Mouse (Mus musculus) embryonic facial prominence, embryonic 14.5 days (tissue): ENCODE data around the gene Med16. TPM values are rescaled to one million over a fixed set of nuclear protein-coding genes. Genes with fewer than 3 reads are reported as not detected.
"Not testable (repeated sequence)": the region's sequence is repeated elsewhere in the genome, so short reads cannot be mapped to it uniquely, and the experiment has no call there.

Experiments
- ATAC-seq: fragments of 200-750 bp; cut with Nextera tagmentation; 2 replicates; pipeline ENCODE4 v1.8.0; 2017; ENCODE audit warnings: low read depth, moderate number of reproducible peaks, moderate TSS enrichment
- DNase-seq: peaks from one replicate; pipeline ENCODE4 v3.0.0-alpha.2; 2015; ENCODE audit warnings: low spot score
- H3K27ac ChIP-seq: fragments of 300-500 bp; sonication (generic); replicated peaks from 2 replicates; pipeline ENCODE4 v1.5.1; 2014; ENCODE audit warnings: low read depth, mild to moderate bottlenecking, low read length, moderate library complexity
- H3K27me3 ChIP-seq: fragments of 300-500 bp; sonication (generic); replicated peaks from 2 replicates; pipeline ENCODE4 v1.6.1; 2014; ENCODE audit warnings: low read length; ENCODE audit not compliant: control insufficient read depth, insufficient read depth
- H3K36me3 ChIP-seq: fragments of 300-500 bp; sonication (generic); 2 replicates; pipeline ENCODE4 v1.6.1; 2014; ENCODE audit warnings: low read length, mixed read lengths; ENCODE audit not compliant: control insufficient read depth, insufficient read depth
- H3K4me1 ChIP-seq: fragments of 300-500 bp; sonication (generic); 2 replicates; pipeline ENCODE4 v1.6.1; 2014; ENCODE audit warnings: antibody characterized with exemption, low read length; ENCODE audit not compliant: control insufficient read depth, insufficient read depth
- H3K4me2 ChIP-seq: fragments of 300-500 bp; sonication (generic); 2 replicates; pipeline ENCODE4 v1.6.1; 2014; ENCODE audit warnings: low read depth, mild to moderate bottlenecking, low read length, moderate library complexity, mixed read lengths
- H3K4me3 ChIP-seq: fragments of 300-500 bp; sonication (generic); 2 replicates; pipeline ENCODE4 v1.5.1; 2014; ENCODE audit warnings: low read depth, mild to moderate bottlenecking, low read length
- H3K9ac ChIP-seq: fragments of 300-500 bp; sonication (generic); 2 replicates; pipeline ENCODE4 v1.6.1; 2014; ENCODE audit warnings: low read depth, mild to moderate bottlenecking, low read length, moderate library complexity, mixed read lengths
- H3K9me3 ChIP-seq: fragments of 300-500 bp; sonication (generic); 2 replicates; pipeline ENCODE4 v1.6.1; 2016; ENCODE audit warnings: low read length; ENCODE audit not compliant: control insufficient read depth
- WGBS: fragments of 180-500 bp; shearing (Covaris S2); extraction: QIAGEN DNeasy Blood & Tissue Kit; methylation state at CpG from one replicate; pipeline ENCODE4 v1.1.7; 2014; 5-methylcytosine and 5-hydroxymethylcytosine counted together
- polyA plus RNA-seq: library from polyadenylated mRNA; unstranded; fragments of >200 nt; fragmentation: Nextera tagmentation; extraction: Ambion mirVana; gene quantifications from 2 replicates; pipeline ENCODE4 v1.2.1, GENCODE M21; 2014

Med16 gene
- polyA plus RNA-seq, 1 experiment from 2014 or later, result 33.7 TPM

DNA sequence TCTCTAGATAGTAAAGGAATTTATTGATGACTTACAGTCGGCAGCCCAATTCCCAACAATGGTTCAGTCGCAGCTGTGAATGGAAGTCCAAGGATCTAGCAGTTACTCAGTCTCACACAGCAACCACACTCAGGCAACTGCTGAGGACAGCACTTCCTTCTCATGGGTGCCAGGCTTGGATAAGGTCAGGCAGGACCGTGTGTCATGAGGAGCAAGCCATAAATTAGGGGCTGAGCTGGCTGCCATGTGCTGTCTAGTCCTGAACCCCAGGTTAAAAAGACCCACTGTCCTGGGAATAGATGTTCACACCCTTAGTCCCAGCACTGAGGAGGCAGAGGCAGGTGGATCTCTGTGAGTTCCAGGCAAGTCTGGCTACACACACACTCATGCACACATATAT lies 23.8 kb downstream of the Med16 start:
- H3K4me3 ChIP-seq, H3K4me2 ChIP-seq, ATAC-seq, DNase-seq, H3K27me3 ChIP-seq, H3K27ac ChIP-seq, H3K9me3 ChIP-seq, H3K36me3 ChIP-seq, H3K9ac ChIP-seq: not testable (repeated sequence)
- WGBS, result 77% methylated on average over 3 of the region's 3 CpGs
- H3K4me1 ChIP-seq, result peaks cover 12% of the 10 kb centered on the region

DNA sequence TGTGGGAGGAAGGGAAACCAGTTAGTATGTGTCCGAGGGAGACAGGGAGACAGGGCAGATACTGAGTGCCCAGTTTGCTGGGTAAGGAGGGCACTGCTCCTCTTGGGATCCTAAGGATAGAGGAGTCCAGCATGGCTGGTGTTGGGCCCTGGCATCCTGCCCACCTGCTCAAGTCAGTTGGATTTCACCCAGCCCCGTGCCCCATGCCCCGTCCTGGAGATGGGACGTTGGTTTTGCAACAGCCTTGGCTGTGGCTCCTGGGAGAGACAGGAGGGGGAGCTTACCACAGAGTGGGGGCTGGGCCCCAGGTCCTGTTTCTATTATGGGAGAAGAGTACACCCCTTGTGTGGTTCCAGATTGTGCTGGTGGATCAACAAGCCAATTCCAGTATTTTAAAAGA lies 24.3 kb downstream of the Med16 start:
- no peaks in the 10 kb centered on the region for H3K36me3 ChIP-seq
- no peak overlapping the region for H3K4me3 ChIP-seq
- no peak overlapping the region for H3K9ac ChIP-seq
- ATAC-seq, result no peak
- H3K4me1 ChIP-seq, result peaks cover 12% of the 10 kb centered on the region
- no peaks in the 10 kb centered on the region for H3K27me3 ChIP-seq
- WGBS, result 75% methylated on average over 4 of the region's 4 CpGs
- no peak overlapping the region for H3K27ac ChIP-seq
- H3K4me2 ChIP-seq, result no peak overlapping the region
- no peak for DNase-seq
- H3K9me3 ChIP-seq, result no peaks in the 10 kb centered on the region

DNA sequence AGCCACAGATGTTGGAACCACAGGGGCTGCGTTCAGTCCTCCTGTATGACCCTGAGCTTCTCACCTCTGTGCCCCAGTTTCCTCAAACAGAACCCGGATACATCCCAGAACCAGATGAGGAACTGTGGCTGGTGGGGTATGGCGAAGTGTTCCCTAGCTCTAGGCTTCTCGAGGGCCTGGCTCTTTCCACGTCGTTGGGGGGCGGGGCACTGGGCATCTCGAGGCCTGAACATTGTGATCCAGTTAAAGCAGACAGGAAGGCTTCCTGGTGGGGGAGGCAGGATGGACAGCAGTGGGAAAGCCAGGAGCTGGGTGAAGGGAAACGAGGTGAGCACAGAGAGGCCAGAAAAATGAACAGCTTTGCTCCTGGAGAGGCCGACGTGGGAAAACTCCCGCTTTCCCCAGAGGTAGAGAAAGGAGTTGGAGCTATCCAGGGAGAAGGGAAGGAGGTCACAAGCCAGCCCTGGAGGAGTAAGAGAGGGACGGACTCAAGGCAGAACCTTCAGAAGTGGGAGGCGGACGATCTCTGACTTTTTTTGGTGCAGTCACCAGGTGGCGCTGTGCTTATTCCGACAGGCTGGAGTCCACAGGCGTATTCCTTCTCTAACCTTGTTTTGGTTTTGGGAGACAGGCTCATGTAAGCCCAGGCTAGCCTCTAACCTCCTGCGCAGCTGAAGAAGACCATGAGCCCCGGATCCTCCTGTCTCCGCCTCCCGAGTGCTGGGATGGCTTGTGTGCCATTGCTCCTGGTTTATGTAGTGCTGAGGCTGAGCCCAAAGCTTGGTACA lies 25.2 kb downstream of the Med16 start:
- peak overlapping the region; percentile 7; the same call in 1 of the 2 replicates for H3K4me2 ChIP-seq
- peak; percentile 34; the same call in 1 of the 2 replicates for ATAC-seq
- no peak overlapping the region for H3K4me3 ChIP-seq

DNA sequence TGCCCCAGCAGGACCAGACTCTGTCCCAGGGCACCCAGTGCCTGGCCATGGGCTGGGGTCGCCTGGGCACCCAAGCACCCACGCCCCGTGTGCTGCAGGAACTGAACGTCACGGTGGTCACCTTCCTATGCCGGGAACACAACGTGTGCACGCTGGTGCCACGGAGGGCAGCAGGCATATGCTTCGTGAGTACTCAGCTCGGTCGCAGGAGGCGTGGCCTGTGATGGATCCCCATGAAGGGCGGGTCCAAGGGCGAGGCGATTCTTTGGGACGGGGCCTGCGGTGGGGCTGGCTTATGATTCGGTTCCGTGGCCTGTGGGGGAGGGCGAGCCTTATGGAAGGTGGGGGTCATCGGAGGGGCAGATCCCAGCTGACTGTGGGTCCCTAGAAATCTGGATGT lies 26.7 kb downstream of the Med16 start:
- Histone ChIP-seq H3K4me1 (peaks cover 12% of the 10 kb centered on the region), H3K9me3 (no peaks in the 10 kb centered on the region), H3K9ac (peak overlapping the region; percentile 46; the same call in 1 of the 2 replicates), H3K36me3 (no peaks in the 10 kb centered on the region), H3K4me3 (peak overlapping the region; percentile 19), H3K27me3 (no peaks in the 10 kb centered on the region), H3K4me2 (peak overlapping the region; percentile 48), H3K27ac (no peak overlapping the region)
- ATAC-seq (no peak), DNase-seq (no peak)
- WGBS, result 10% methylated on average over 22 of the region's 22 CpGs

More for the DNA sequence above, 25.2 kb downstream of the Med16 start:
- H3K27me3 ChIP-seq, result no peaks in the 10 kb centered on the region
- H3K4me1 ChIP-seq, result peaks cover 12% of the 10 kb centered on the region
- H3K9ac ChIP-seq, result peak overlapping the region; percentile 2; the same call in 1 of the 2 replicates
- no peaks in the 10 kb centered on the region for H3K9me3 ChIP-seq
- peak; percentile 87 for DNase-seq
- no peaks in the 10 kb centered on the region for H3K36me3 ChIP-seq
- no peak overlapping the region for H3K27ac ChIP-seq
- 15% methylated on average over 22 of the region's 22 CpGs for whole genome bisulfite sequencing

DNA sequence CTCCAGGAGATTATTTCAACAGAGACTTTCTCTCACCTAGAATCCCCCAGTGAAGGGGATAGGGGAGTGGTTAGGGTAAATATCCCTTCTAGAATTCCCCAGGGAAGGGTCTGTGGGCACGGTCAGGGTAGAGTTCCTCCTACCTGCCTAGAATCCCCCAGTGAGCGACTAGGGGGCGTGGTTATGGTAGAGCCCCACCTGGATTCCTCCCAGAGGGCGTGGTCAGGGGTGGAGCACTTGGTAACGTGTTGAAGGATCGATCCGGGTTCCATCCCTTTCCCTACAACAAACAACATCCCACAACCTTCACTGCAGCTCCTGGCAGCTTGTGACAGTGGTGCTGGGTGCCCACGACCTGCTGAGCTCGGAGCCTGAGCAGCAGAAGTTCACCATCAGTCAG lies 28.0 kb downstream of the Med16 start:
- H3K27ac ChIP-seq, result no peak overlapping the region
- peak; percentile 19; the same call in 1 of the 2 replicates for ATAC-seq
- no peaks in the 10 kb centered on the region for H3K36me3 ChIP-seq
- 12% methylated on average over 9 of the region's 9 CpGs for WGBS
- no peak overlapping the region for H3K4me3 ChIP-seq
- DNase-seq, result peak; percentile 55
- H3K9me3 ChIP-seq, result no peaks in the 10 kb centered on the region
- peak overlapping the region; percentile 12; the same call in 1 of the 2 replicates for H3K4me2 ChIP-seq
- H3K9ac ChIP-seq, result no peak overlapping the region
- H3K27me3 ChIP-seq, result no peaks in the 10 kb centered on the region
- peaks cover 12% of the 10 kb centered on the region for H3K4me1 ChIP-seq

DNA sequence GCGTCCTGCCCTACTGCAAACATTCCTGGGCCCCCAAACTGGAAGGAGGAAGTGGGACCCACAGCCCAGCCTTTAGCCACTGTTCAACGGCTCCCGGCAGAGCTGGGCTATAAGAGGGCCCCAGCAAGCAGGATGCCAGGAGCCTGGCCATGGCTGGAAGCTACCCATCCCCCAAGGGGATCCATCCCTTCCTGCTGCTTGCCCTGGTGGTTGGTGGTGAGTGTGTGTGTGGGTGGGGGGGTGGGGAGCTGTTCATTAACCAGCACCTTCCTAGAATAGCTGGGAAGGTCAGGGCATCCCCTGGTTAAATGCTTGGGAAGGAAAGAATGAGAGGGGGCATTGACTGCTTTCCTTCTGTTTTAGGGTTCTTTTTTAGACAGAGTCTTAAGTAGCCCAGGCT lies 29.2 kb downstream of the Med16 start:
- Histone ChIP-seq H3K4me3 (no peak overlapping the region), H3K27ac (no peak overlapping the region), H3K4me1 (peaks cover 17% of the 10 kb centered on the region), H3K9me3 (no peaks in the 10 kb centered on the region), H3K9ac (no peak overlapping the region), H3K27me3 (no peaks in the 10 kb centered on the region), H3K4me2 (no peak overlapping the region), H3K36me3 (no peaks in the 10 kb centered on the region)
- ATAC-seq (no peak), DNase-seq (no peak)
- 60% methylated on average over 1 of the region's 3 CpGs for WGBS

DNA sequence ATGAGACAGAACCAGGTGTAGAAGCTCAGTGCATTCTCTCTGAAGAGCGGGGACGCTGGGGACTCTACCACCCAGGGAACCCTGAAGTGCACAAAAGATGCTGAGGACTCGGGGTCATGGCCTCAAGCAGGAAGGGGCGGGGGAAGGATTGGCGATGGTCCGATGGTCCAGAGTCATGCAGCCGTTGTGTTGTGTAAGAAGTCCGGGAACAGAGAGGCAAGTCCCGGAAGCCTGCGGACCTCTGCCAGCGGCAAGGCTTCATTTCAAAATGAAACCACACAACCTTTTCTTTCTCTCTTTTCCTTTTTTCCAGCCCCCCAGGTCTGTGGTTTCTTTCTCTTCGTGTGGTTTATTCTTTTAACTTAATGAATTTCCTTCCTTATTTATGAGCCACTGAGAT lies 31.0 kb downstream of the Med16 start:
- H3K36me3 ChIP-seq, result no peaks in the 10 kb centered on the region
- no peak overlapping the region for H3K4me2 ChIP-seq
- peaks cover 25% of the 10 kb centered on the region for H3K4me1 ChIP-seq
- H3K9ac ChIP-seq, result no peak overlapping the region
- H3K4me3 ChIP-seq, result no peak overlapping the region
- H3K27ac ChIP-seq, result no peak overlapping the region
- no peaks in the 10 kb centered on the region for H3K27me3 ChIP-seq
- no peaks in the 10 kb centered on the region for H3K9me3 ChIP-seq
- WGBS, result 50% methylated on average over 11 of the region's 12 CpGs
- ATAC-seq, result no peak
- no peak for DNase-seq

DNA sequence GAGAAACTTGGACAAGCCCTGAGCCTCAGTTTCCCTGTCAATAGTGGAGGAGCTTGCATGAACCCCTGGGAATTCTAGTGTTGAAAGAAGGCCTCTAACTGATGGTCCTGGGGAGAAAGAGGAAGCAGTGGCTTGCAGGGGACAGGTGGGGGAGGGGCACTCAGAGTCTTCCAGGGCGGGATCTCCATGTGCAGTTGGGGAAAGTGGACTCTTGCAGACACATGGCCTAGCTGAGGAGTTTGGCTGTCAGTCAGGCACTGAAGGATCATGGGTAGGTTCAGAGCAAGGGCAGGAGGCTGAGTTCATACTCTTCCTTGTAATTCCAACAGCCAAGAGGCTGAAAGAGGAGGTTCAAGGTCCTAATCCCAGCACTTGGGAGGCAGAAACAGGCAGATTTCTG lies 31.5 kb downstream of the Med16 start:
- H3K27me3 ChIP-seq, result no peaks in the 10 kb centered on the region
- H3K9ac ChIP-seq, result no peak overlapping the region
- H3K4me3 ChIP-seq, result no peak overlapping the region
- DNase-seq, result no peak
- no peaks in the 10 kb centered on the region for H3K9me3 ChIP-seq
- peaks cover 22% of the 10 kb centered on the region for H3K4me1 ChIP-seq
- WGBS, result 44% methylated on average over 1 of the region's 1 CpGs
- no peaks in the 10 kb centered on the region for H3K36me3 ChIP-seq
- no peak overlapping the region for H3K27ac ChIP-seq
- no peak for ATAC-seq
- no peak overlapping the region for H3K4me2 ChIP-seq
